In genomic region chr9:32096541-32096940, GRCm38 (mm10) we compare ENCODE assay signal across 13 mouse cellular contexts. TPM values are rescaled to one million over a fixed set of nuclear protein-coding genes. Genes with fewer than 3 reads are reported as not detected.
A peak's percentile ranks its signal among the peaks of the same experiment; 100 is the strongest.
DNase-seq lines count a peak whose midpoint lies in the region; ATAC-seq and TF ChIP-seq lines count a peak whose summit lies in the region.
"Had no signal": no experiment of that assay in that cellular context is flagged by ENCODE, and none has a peak within 500 bp of the region (broad histone marks: within the 10 kb centered on the region; RNA-seq: fewer than 3 reads in every experiment).

No protein-coding gene starts in this region.

- no peaks in the 10 kb centered on the region for H3K9me3 ChIP-seq in heart, embryonic 14.5 days (ENCODE audit: control insufficient read depth, low read length)
- no peaks in the 10 kb centered on the region for H3K9me3 ChIP-seq in liver, embryonic 11.5 days (ENCODE audit: control insufficient read depth, low read length)
- H3K9me3 ChIP-seq in stomach, embryonic 16.5 days (replicated peaks; ENCODE audit: control insufficient read depth, low read length): no peaks in the 10 kb centered on the region
- H3K9me3 ChIP-seq: liver, embryonic 15.5 days had no signal

- H3K9ac ChIP-seq in heart, embryonic 14.5 days (ENCODE audit: low read length): peak overlapping the region; percentile 47
- no peak overlapping the region for H3K9ac ChIP-seq in liver, adult 2 months (ENCODE audit: low read depth, low read length)
- no peak overlapping the region for H3K9ac ChIP-seq in liver, embryonic 11.5 days (ENCODE audit: low read depth, low read length)
- H3K9ac ChIP-seq in stomach, embryonic 16.5 days (ENCODE audit: low read length): peak overlapping the region; percentile 48
- H3K9ac ChIP-seq: hindbrain, embryonic 14.5 days; liver, embryonic 15.5 days had no signal

- DNase-seq in heart, postnatal 25 days (ENCODE audit: low spot score): no peak
- DNase-seq in liver, adult 2 months (ENCODE audit: extremely low read depth, low read depth, low spot score): peak; percentile 40
- DNase-seq in liver, embryonic 11.5 days (ENCODE audit: low spot score): no peak
- DNase-seq in R1 (ENCODE audit: low read depth, low spot score): peak; percentile 28
- no peak for DNase-seq in cerebellum, adult 8-10 months
- DNase-seq: gastrocnemius, postnatal 10 days; thymus, postnatal 14 days had no signal

- peaks cover 27% of the 10 kb centered on the region; the same call in 1 of the 2 replicates for H3K79me2 ChIP-seq in liver, adult 2 months (ENCODE audit: control insufficient read depth, insufficient read depth, low read length)

- peak overlapping the region; percentile 1 to 48; a peak in 2 of 4 replicates for H3K27ac ChIP-seq in heart, embryonic 14.5 days (replicated peaks in 1 of 2; ENCODE audit: control insufficient read depth in 1 of 2, insufficient read depth in 1 of 2, low read depth in 2 of 2, low read length in 2 of 2)
- 0 out of 2 replicates have a peak overlapping the region, but pooled peaks have one; percentile 10 for H3K27ac ChIP-seq in liver, adult 2 months (replicated peaks; ENCODE audit: insufficient read depth, low read depth, low read length)
- no peak overlapping the region for H3K27ac ChIP-seq in liver, embryonic 11.5 days (ENCODE audit: low read depth, low read length)
- H3K27ac ChIP-seq in stomach, embryonic 16.5 days (ENCODE audit: low read length): peak overlapping the region; percentile 79
- H3K27ac ChIP-seq: hindbrain, embryonic 14.5 days; layer of hippocampus, adult 2 months had no signal

- no peak for TF ChIP-seq CTCF in liver, adult 2 months (IDR thresholded peaks at IDR 0.05; ENCODE audit: low read depth, low read length)

- no peak for ATAC-seq in heart, embryonic 14.5 days (ENCODE audit: insufficient number of reproducible peaks, insufficient read depth, low FRiP score, low read depth)
- no peak for ATAC-seq in liver, embryonic 11.5 days (replicated peaks; ENCODE audit: low FRiP score)
- no peak for ATAC-seq in stomach, embryonic 16.5 days (ENCODE audit: insufficient read depth, low FRiP score)
- ATAC-seq: forebrain, embryonic 16.5 days had no signal

- no peaks in the 10 kb centered on the region for H3K27me3 ChIP-seq in heart, embryonic 14.5 days (ENCODE audit: control insufficient read depth, insufficient read depth, low read length)
- H3K27me3 ChIP-seq in liver, adult 2 months (ENCODE audit: control insufficient read depth, insufficient read depth, low read length): no peaks in the 10 kb centered on the region
- H3K27me3 ChIP-seq in liver, embryonic 11.5 days (replicated peaks; ENCODE audit: control insufficient read depth, insufficient read depth, low read length): no peaks in the 10 kb centered on the region
- no peaks in the 10 kb centered on the region for H3K27me3 ChIP-seq in stomach, embryonic 16.5 days (ENCODE audit: control insufficient read depth, insufficient read depth, low read length)
- H3K27me3 ChIP-seq: liver, embryonic 15.5 days had no signal

- intact Hi-C loops in heart, postnatal 25 days (cut with DNase I): no loop called here

- peaks cover 17 to 43% of the 10 kb centered on the region in 2 experiments for H3K4me1 ChIP-seq in heart, embryonic 14.5 days (ENCODE audit: control insufficient read depth in 2 of 2, insufficient read depth in 2 of 2, low read length in 2 of 2)
- peaks cover 11% of the 10 kb centered on the region; the same call in 1 of the 2 replicates for H3K4me1 ChIP-seq in liver, adult 2 months (ENCODE audit: control insufficient read depth, insufficient read depth, low read length)
- peaks cover 13% of the 10 kb centered on the region for H3K4me1 ChIP-seq in liver, embryonic 11.5 days (replicated peaks; ENCODE audit: control insufficient read depth, insufficient read depth, low read length)
- H3K4me1 ChIP-seq in stomach, embryonic 16.5 days (ENCODE audit: control insufficient read depth, insufficient read depth, low read length): peaks cover 30% of the 10 kb centered on the region

- TF ChIP-seq POLR2A in liver, adult 2 months (IDR thresholded peaks at IDR 0.05; ENCODE audit: extremely low read depth, insufficient read depth, low read length): no peak

- WGBS in heart, embryonic 14.5 days: 29% methylated on average over 7 of the region's 7 CpGs
- WGBS in liver, adult 2 months: 53% methylated on average over 7 of the region's 7 CpGs
- 73% methylated on average over 7 of the region's 7 CpGs for WGBS in liver, embryonic 11.5 days
- WGBS in stomach, embryonic 16.5 days: 55% methylated on average over 7 of the region's 7 CpGs

- H3K36me3 ChIP-seq in heart, embryonic 14.5 days (ENCODE audit: control insufficient read depth, insufficient read depth, low read length): no peaks in the 10 kb centered on the region
- H3K36me3 ChIP-seq in liver, adult 2 months (ENCODE audit: control insufficient read depth, insufficient read depth, low read length): no peaks in the 10 kb centered on the region
- H3K36me3 ChIP-seq in liver, embryonic 11.5 days (ENCODE audit: control insufficient read depth, insufficient read depth, low read length): no peaks in the 10 kb centered on the region
- no peaks in the 10 kb centered on the region for H3K36me3 ChIP-seq in stomach, embryonic 16.5 days (ENCODE audit: control insufficient read depth, insufficient read depth, low read length)
- H3K36me3 ChIP-seq: liver, embryonic 15.5 days had no signal

- H3K4me2 ChIP-seq in heart, embryonic 14.5 days (ENCODE audit: low read length): peak overlapping the region; percentile 43
- H3K4me2 ChIP-seq in liver, embryonic 11.5 days: no peak overlapping the region
- H3K4me2 ChIP-seq in stomach, embryonic 16.5 days (ENCODE audit: low read depth, low read length): peak overlapping the region; percentile 11
- H3K4me2 ChIP-seq: hindbrain, embryonic 14.5 days; liver, embryonic 15.5 days had no signal

- no peak overlapping the region for H3K4me3 ChIP-seq in heart, embryonic 14.5 days (ENCODE audit: control insufficient read depth in 1 of 2, insufficient read depth in 1 of 2, low read depth in 1 of 2, low read length in 2 of 2)
- no peak overlapping the region for H3K4me3 ChIP-seq in liver, adult 2 months (ENCODE audit: insufficient read depth, low read depth, low read length)
- H3K4me3 ChIP-seq in liver, embryonic 11.5 days (ENCODE audit: low read depth, low read length): no peak overlapping the region
- no peak overlapping the region for H3K4me3 ChIP-seq in stomach, embryonic 16.5 days (replicated peaks; ENCODE audit: low read length)
- H3K4me3 ChIP-seq: layer of hippocampus, adult 2 months; liver, embryonic 15.5 days had no signal

RNA-seq across cellular contexts. Expression of gene Arhgap32, which starts 19.4 kb away (rescaled TPM):
- 4.0 and 4.1 TPM in 2 replicates for polyA plus RNA-seq in heart, embryonic 14.5 days (2014; fragmentation: Nextera tagmentation; extraction: Ambion mirVana)
- 10 to 100 TPM; 20.3 to 21.7 TPM for total RNA-seq in heart, postnatal 25 days (2021)
- 3.4 and 4.6 TPM in 2 replicates for total RNA-seq in liver, adult 2 months (2014; rRNA removed)
- polyA plus RNA-seq in liver, adult 2 months (2012; rRNA removed): 0.98 and 1.9 TPM in 2 replicates
- 1.3 and 1.7 TPM in 2 replicates for polyA plus RNA-seq in liver, embryonic 11.5 days (2014; fragmentation: Nextera tagmentation; extraction: Ambion mirVana)
- 16.4 and 16.6 TPM in 2 replicates for polyA plus RNA-seq in stomach, embryonic 16.5 days (2015; fragmentation: Nextera tagmentation; extraction: Ambion mirVana)

Comparison
In these comparisons a context has a peak if more than half of its experiments do, and no peak if none do; other contexts are left out.
1. DNase-seq: peak in liver, adult 2 months (single experiment) and R1 (single experiment); none in heart, postnatal 25 days (single experiment), liver, embryonic 11.5 days (single experiment) and cerebellum, adult 8-10 months (single experiment).
2. H3K9ac ChIP-seq: peak in heart, embryonic 14.5 days (single experiment) and stomach, embryonic 16.5 days (single experiment); none in liver, adult 2 months (single experiment) and liver, embryonic 11.5 days (single experiment).